Mouse (Mus musculus) ovary, adult 18-20 months (tissue): ENCODE measurements around the gene Muc16.

Experiments used
- DNase-seq: peaks from one replicate; pipeline ENCODE4 v3.0.0; 2022; ENCODE audit warnings: low spot score, mixed read lengths

The Muc16 gene

DNA sequence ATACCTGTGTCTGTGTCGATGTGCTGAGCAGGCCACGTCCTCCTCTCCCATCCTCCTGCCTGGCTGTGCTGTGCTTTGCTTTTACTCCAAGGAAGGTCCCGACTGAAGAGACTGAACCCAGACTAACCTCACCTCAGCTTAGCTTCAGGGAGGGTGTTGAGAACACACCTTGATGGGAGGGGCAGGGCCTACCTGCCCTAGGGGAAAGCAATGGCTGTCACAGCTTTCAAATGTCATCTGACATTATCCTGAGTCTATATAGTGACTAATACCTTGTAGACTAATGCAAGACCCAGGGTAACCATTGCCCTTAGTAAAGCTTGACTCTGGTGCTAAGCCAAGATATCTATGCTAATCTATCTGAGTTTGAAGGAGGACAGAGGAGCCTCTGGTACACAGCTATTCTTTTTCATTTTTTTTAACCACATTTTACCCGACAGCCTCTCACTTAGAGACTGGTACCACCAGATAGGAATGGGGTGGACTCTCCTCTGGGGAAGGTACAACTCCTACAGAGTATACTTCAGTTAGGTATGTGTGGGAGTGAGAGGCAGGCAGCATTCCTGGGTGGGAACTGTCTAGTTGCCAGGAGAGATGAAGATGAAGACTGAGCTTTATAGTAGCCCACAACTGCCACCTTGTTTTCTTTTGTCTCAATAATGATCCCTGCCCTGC, at the start of gene Muc16:
Gene Muc16, minus strand, starts transcription at position 51 of the 675 bp plus-strand sequence.
- no peak for DNase-seq

- DNase-seq = no peak
Measured at GRCm38 (mm10) chr9:18722712-18723099, 48.4 kb upstream of the Muc16 start.

DNA sequence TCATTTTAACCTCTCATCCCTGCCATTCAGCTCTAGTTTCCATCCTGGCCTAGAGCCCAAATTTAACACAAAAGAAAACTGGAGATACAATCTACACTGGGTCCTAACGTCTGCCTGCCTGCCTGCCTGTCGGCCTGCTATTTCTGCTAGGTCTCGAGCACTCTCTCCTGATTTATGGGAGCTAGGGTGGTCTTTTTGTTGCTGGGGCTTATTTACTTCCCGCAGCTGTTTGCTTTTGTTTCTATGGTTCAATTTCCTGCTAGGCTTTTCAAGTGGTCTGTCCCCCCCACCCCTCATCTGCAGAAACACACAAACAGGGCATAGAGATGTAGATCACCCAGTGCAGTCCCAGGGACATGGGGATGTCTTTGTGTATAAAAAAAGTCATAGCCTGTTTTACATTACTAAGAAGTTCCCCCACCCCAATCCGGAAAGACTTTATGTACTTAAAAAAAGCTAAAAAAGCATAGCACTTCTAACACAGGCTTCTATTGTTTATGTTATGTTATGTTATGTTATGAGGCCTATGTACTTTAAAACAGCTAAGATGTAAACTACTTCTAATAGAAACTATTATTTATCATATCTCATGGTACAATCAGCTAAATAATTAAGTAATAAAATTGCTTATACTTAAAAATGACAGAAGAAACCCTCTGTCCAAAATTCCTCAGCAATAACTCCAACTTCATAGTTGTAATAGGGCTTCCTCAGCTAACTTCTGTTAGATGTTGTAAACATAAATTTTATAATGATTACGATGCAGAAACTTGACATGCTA, 47.8 kb upstream of the Muc16 start:
- DNase-seq = no peak

DNA sequence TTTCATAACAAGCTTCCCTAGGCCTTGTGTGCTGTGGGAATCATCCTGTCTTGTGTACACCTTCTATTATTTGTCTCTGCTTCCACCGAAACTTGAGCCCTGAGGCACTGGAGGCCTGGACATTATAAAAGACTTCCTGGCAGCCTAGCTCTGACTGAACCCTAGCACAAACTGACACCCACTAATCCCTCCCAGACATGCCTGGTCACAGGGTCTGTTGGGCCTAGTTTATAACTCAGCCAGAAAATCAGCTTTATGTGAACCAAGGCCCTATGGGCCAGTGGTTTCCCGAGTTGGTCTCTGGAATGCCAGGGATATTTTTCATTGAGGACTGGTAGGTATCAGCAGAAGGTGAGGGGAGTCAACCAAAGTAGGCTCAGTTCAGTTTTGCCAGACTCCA, 46.7 kb upstream of the Muc16 start:
- DNase-seq = no peak

DNA sequence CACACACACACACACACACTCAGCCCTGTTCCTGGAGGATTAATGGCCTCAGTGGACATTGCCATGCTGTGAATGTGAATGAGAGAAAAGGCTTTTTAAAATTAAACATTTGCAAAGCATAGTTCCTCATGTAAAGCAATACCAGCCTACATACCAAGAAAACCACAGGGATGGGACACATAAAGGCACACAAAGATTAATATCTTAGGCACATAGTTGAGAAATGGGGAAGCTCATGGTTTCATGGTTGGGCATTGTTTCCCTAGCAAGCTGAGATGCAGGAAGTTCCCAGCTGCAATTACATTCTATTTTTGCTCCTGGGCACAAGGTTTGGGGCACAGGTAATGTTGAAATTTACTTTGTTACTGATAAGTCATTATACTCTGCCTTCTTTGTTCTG, 31.3 kb upstream of the Muc16 start:
- no peak for DNase-seq

GRCm38 (mm10) chr9:18598366-18598765, 76.0 kb downstream of the Muc16 start:
- DNase-seq = no peak

GRCm38 (mm10) chr9:18508098-18508497, 166.2 kb downstream of the Muc16 start:
- DNase-seq = no peak

GRCm38 (mm10) chr9:18478168-18478567, 196.2 kb downstream of the Muc16 start, which contains the start of the genes Zfp558 and Mbd3l1:
TSS of gene Zfp558 (minus strand) at chr9:18478268.
TSS of gene Mbd3l1 (plus strand) at chr9:18478359.
- DNase-seq = no peak

DNA sequence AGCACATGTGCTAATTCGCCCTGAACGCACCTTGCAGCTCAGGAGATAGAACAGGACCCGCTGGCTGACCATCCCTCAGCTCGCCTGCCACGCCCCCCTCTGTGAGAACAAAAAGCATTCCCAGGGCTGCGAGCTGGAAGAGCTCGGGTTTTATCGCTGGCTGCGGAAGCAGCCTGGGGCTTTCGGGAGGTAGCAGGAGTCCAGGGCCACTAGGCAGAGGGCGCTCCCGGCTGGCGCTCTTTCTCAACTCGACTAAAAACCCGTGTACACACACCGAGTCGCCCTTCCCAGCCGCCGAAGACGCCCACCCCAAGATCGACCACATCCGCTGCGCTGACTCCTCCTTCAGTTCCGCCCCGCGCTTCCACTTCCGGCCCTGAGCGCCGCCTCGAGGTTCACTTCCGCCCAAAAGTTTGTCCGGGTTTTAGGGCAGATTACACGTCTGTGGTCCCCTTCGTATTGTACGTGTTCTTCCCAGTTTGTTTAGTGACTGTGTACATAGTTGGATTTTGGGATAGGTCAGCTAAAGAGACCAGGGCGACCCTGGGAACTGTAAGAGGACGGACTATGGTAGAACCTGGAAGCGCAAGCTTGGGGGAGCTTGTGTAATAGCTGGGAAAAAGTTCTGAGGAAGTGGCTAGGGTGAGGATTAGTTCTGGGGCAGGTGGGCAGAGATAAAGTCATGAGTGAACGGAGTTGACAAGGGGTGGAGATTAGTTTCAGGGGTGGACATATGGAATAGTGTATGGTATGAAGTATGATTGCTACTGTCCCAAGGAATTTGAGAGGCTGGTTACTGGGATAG, 200.8 kb downstream of the Muc16 start:
- DNase-seq = peak; percentile 59

GRCm38 (mm10) chr9:18468005-18468404, 206.3 kb downstream of the Muc16 start:
- DNase-seq = no peak

GRCm38 (mm10) chr9:18467350-18467749, 207.0 kb downstream of the Muc16 start:
- no peak for DNase-seq

- no peak for DNase-seq
Measured at GRCm38 (mm10) chr9:18456520-18456919, 217.8 kb downstream of the Muc16 start.
